Mouse (Mus musculus) intestine, embryonic 14.5 days (tissue): ENCODE measurements around the gene Sp4. TPM values are rescaled to one million over a fixed set of nuclear protein-coding genes. Genes with fewer than 3 reads are reported as not detected.
A peak's percentile ranks its signal among the peaks of the same experiment; 100 is the strongest.

Experiments used
- ATAC-seq: fragments of 200-750 bp; cut with Nextera tagmentation; replicated peaks from 2 replicates; pipeline ENCODE4 v1.8.0; 2017; ENCODE audit warnings: low read depth, moderate number of reproducible peaks, moderate TSS enrichment, moderate library complexity; ENCODE audit not compliant: low FRiP score, low TSS enrichment
- DNase-seq: peaks from one replicate; pipeline ENCODE4 v3.0.0-alpha.2; 2018; ENCODE audit warnings: low spot score
- H3K27ac ChIP-seq: fragments of 300-500 bp; sonication (generic); 2 replicates; pipeline ENCODE4 v1.5.1; 2014; ENCODE audit warnings: low read depth, mild to moderate bottlenecking, control low read depth
- H3K27me3 ChIP-seq: fragments of 300-500 bp; sonication (generic); replicated peaks from 2 replicates; pipeline ENCODE4 v1.6.1; 2014; ENCODE audit warnings: low read length, control low read depth; ENCODE audit not compliant: control insufficient read depth, insufficient read depth
- H3K36me3 ChIP-seq: fragments of 300-500 bp; sonication (generic); 2 replicates; pipeline ENCODE4 v1.6.1; 2014; ENCODE audit warnings: low read length, control low read depth; ENCODE audit not compliant: control insufficient read depth, insufficient read depth
- H3K4me1 ChIP-seq: fragments of 300-500 bp; sonication (generic); replicated peaks from 2 replicates; pipeline ENCODE4 v1.6.1; 2014; ENCODE audit warnings: low read length, control low read depth, mixed read lengths; ENCODE audit not compliant: control insufficient read depth, insufficient read depth
- H3K4me2 ChIP-seq: fragments of 300-500 bp; sonication (generic); 2 replicates; pipeline ENCODE4 v1.6.1; 2014; ENCODE audit warnings: low read length
- H3K4me3 ChIP-seq: fragments of 300-500 bp; sonication (generic); 2 replicates; pipeline ENCODE4 v1.5.1; 2014; ENCODE audit warnings: low read depth, low read length, control low read depth, mixed read lengths
- H3K9ac ChIP-seq: fragments of 300-500 bp; sonication (generic); 2 replicates; pipeline ENCODE4 v1.6.1; 2014; ENCODE audit warnings: mild to moderate bottlenecking, low read length
- H3K9me3 ChIP-seq: fragments of 300-500 bp; sonication (generic); 2 replicates; pipeline ENCODE4 v1.6.1; 2016; ENCODE audit warnings: low read length, control low read depth; ENCODE audit not compliant: control insufficient read depth
- WGBS: fragments of 180-500 bp; shearing (Covaris S2); extraction: QIAGEN DNeasy Blood & Tissue Kit; methylation state at CpG from one replicate; pipeline ENCODE4 v1.1.7; 2014; 5-methylcytosine and 5-hydroxymethylcytosine counted together
- polyA plus RNA-seq: library from polyadenylated mRNA; unstranded; fragments of >200 nt; fragmentation: Nextera tagmentation; extraction: Ambion mirVana; gene quantifications from 2 replicates; pipeline ENCODE4 v1.2.1, GENCODE M21; 2014

Sp4 gene
- polyA plus RNA-seq: 7.8 and 9.8 TPM in 2 replicates

DNA sequence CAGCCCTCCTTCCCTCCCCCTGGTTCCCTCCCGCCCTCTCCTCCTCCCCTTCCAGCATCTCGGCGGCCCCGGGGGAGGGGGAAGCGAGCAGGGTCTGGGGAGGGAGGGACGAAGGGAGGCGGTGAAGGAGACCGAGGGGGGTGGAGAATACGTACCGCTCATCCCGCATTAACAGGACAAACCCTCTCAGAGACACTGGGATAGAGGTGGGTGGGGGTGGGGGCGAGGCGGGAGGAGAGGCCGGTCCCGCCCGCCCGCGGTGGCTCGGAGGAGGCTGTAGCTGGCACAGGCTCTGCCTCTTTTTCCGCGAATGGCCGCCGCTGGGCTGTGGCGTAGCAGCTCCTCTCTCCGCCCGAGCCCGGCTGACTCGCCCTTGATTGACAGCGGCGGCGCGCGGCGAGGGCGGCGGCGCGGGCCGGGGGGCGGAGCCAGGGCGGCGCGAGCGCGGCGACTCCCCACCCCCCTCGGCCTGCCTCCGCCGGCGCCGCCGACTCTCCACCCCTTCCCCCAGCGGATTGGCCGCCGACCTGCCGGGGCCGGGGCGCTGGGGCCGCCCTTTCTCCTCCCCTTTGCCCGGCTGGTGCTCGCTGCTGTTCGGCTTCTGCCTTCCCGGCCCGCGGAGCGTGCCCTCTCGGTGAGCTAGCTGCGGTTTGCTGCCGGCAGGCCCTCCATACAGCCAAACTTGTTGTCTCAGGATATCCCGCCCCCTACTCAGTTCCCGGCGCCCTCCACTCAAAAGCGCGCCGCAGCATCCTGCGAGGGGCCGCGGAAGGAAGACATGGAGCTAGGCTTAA, at the start of gene Sp4:
TSS of gene Sp4 (minus strand) at position 369 of the 794 bp plus-strand sequence.
- H3K4me3 ChIP-seq: peak within 1 kb of the TSS; percentile 88
- H3K36me3 ChIP-seq: peaks cover 4% of the 10 kb centered on the region; the same call in 1 of the 2 replicates
- H3K9ac ChIP-seq: peak within 1 kb of the TSS; percentile 81
- DNase-seq (peak; percentile 98), ATAC-seq (peak; percentile 90)
- under 1% methylated on average over 51 of the region's 78 CpGs for WGBS
- peak within 1 kb of the TSS; percentile 95 for H3K27ac ChIP-seq
- no peaks in the 10 kb centered on the region for H3K27me3 ChIP-seq
- H3K4me1 ChIP-seq: peaks cover 23% of the 10 kb centered on the region
- peak within 1 kb of the TSS; percentile 77 for H3K4me2 ChIP-seq
- no peaks in the 10 kb centered on the region for H3K9me3 ChIP-seq

DNA sequence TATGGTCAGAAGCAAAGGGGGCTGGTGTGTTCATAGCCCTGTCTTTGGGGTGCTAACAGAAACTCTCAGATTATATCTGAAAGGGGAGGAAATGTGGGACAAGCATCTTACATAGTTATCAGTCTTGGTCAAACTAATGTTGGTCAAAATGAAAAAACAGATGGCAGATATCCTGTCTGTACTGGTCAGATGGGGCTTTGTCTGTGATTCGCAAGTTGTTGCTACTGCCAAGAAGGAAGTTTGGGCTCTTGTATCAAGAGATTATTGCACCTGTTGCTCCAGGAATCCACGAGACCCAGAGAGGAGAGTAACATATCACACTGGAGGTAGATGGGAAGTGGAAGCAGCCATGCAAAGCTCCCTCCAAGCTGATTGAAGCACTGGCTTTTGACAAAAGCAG, 37.9 kb upstream of the Sp4 start:
- Histone ChIP-seq H3K4me3 (no peak overlapping the region), H3K9ac (no peak overlapping the region), H3K4me1 (no peaks in the 10 kb centered on the region), H3K36me3 (no peaks in the 10 kb centered on the region), H3K27ac (no peak overlapping the region), H3K4me2 (no peak overlapping the region), H3K9me3 (no peaks in the 10 kb centered on the region), H3K27me3 (no peaks in the 10 kb centered on the region)
- no peak for ATAC-seq
- DNase-seq: no peak
- 82% methylated on average over 2 of the region's 2 CpGs for WGBS

GRCm38 (mm10) chr12:118338243-118338642, 37.0 kb upstream of the Sp4 start:
- no peaks in the 10 kb centered on the region for H3K36me3 ChIP-seq
- no peak overlapping the region for H3K4me3 ChIP-seq
- WGBS: 72% methylated on average over 2 of the region's 2 CpGs

GRCm38 (mm10) chr12:118337291-118337690, 36.1 kb upstream of the Sp4 start:
- WGBS: 73% methylated on average over 3 of the region's 3 CpGs
- H3K9ac ChIP-seq: no peak overlapping the region
- H3K27me3 ChIP-seq: no peaks in the 10 kb centered on the region
- ATAC-seq: no peak
- no peak overlapping the region for H3K4me2 ChIP-seq
- no peaks in the 10 kb centered on the region for H3K36me3 ChIP-seq
- no peak for DNase-seq
- H3K4me3 ChIP-seq: no peak overlapping the region
- no peaks in the 10 kb centered on the region for H3K9me3 ChIP-seq
- no peaks in the 10 kb centered on the region for H3K4me1 ChIP-seq
- H3K27ac ChIP-seq: no peak overlapping the region

More at GRCm38 (mm10) chr12:118338243-118338642, 37.0 kb upstream of the Sp4 start:
- H3K4me2 ChIP-seq: no peak overlapping the region
- H3K9ac ChIP-seq: no peak overlapping the region
- no peak for ATAC-seq
- no peaks in the 10 kb centered on the region for H3K4me1 ChIP-seq
- DNase-seq: no peak
- no peaks in the 10 kb centered on the region for H3K27me3 ChIP-seq
- no peaks in the 10 kb centered on the region for H3K9me3 ChIP-seq
- no peak overlapping the region for H3K27ac ChIP-seq

DNA sequence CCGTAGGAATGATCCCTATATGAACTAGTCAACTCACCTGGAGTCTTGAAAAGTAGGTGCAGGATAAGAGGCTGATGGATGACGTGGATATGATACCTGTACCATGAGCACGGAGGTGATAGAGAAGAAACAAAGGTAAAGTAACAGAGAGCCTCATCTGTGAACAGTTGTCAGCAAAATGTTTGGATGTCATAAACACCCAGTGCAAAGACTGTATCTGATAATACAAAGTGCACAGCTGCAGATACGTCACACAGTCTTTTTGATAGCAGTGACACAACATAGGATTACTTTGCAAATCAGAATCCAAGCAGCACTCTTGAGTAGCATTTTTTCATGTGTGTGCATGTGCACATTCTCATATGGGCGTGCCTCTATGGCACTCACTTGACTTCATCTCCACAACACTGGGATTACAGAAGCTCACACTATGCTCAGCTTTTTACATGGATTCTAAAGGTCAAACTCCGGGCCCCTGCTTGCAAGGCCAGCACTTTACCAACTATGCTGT, 27.6 kb upstream of the Sp4 start:
- Histone ChIP-seq H3K4me2 (no peak overlapping the region), H3K27ac (no peak overlapping the region), H3K4me1 (no peaks in the 10 kb centered on the region), H3K36me3 (no peaks in the 10 kb centered on the region), H3K9me3 (no peaks in the 10 kb centered on the region), H3K4me3 (no peak overlapping the region), H3K27me3 (no peaks in the 10 kb centered on the region), H3K9ac (no peak overlapping the region)
- 89% methylated on average over 6 of the region's 6 CpGs for WGBS
- no peak for ATAC-seq
- no peak for DNase-seq

- Histone ChIP-seq H3K27me3 (no peaks in the 10 kb centered on the region), H3K27ac (no peak overlapping the region), H3K4me2 (no peak overlapping the region), H3K4me3 (no peak overlapping the region), H3K9me3 (no peaks in the 10 kb centered on the region), H3K9ac (no peak overlapping the region), H3K4me1 (no peaks in the 10 kb centered on the region), H3K36me3 (no peaks in the 10 kb centered on the region)
- no peak for ATAC-seq
- DNase-seq: no peak
- WGBS: 80% methylated on average over 2 of the region's 2 CpGs
These were observed 26.3 kb upstream of the Sp4 start for GRCm38 (mm10) chr12:118327566-118327965.

DNA sequence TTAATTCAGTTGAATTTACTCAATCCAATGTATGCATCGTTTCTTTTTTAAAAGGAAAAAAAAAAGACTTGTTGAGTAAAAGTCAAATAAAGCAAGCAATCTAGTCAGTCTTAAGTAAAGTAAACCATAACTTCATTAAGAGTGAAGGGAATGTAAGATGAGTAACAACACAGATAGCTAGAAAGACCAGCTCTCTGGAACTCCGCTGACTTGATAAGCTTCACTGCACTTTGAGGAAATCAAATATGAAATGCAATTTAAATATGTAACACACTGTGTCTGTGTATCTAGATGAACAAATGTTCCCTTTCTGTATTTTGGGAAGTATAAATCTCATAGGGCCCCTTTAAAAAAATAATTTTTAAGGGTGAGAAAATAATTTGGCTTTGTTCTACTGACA, 24.9 kb upstream of the Sp4 start:
- Histone ChIP-seq H3K4me3 (no peak overlapping the region), H3K4me2 (no peak overlapping the region)
- ATAC-seq: no peak

DNA sequence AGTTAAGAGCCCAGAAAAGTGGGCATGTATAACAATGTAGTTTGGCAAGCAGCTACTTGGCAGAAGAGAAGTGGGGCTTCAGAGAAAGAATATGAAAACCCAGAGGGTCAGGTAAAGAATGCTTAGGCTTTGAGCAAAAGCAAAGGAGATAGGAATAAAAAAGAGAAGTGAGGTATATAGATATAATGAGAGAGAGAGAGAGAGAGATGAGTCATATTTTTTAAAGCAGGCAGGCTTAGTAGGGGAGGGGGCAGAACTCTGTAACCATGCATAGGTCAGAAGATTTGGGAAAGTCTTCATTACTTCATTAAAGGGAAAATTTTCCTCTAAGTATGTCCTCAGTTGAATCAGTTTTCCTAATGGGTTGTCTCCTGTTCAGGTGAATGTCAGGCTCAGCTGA, 18.8 kb upstream of the Sp4 start:
- Histone ChIP-seq H3K27ac (no peak overlapping the region), H3K9ac (no peak overlapping the region), H3K36me3 (no peaks in the 10 kb centered on the region), H3K27me3 (no peaks in the 10 kb centered on the region), H3K4me1 (no peaks in the 10 kb centered on the region), H3K4me2 (no peak overlapping the region), H3K9me3 (no peaks in the 10 kb centered on the region), H3K4me3 (no peak overlapping the region)
- DNase-seq (no peak), ATAC-seq (no peak)

More for the DNA sequence above, 24.9 kb upstream of the Sp4 start:
- no peak overlapping the region for H3K27ac ChIP-seq
- no peaks in the 10 kb centered on the region for H3K9me3 ChIP-seq
- H3K27me3 ChIP-seq: no peaks in the 10 kb centered on the region
- H3K4me1 ChIP-seq: no peaks in the 10 kb centered on the region
- DNase-seq: no peak
- 87% methylated on average over 2 of the region's 2 CpGs for WGBS
- H3K9ac ChIP-seq: no peak overlapping the region
- no peaks in the 10 kb centered on the region for H3K36me3 ChIP-seq

- Histone ChIP-seq H3K36me3 (no peaks in the 10 kb centered on the region), H3K9ac (no peak overlapping the region), H3K27me3 (no peaks in the 10 kb centered on the region), H3K4me2 (no peak overlapping the region), H3K27ac (no peak overlapping the region), H3K4me3 (no peak overlapping the region), H3K4me1 (no peaks in the 10 kb centered on the region), H3K9me3 (no peaks in the 10 kb centered on the region)
- ATAC-seq (no peak), DNase-seq (no peak)
- WGBS: 30% methylated on average over 2 of the region's 2 CpGs
These were observed 13.2 kb upstream of the Sp4 start for GRCm38 (mm10) chr12:118314477-118314845.
